Mouse (Mus musculus) spleen, adult 2 months (tissue): ENCODE measurements around the gene Maea. TPM values are rescaled to one million over a fixed set of nuclear protein-coding genes. Genes with fewer than 3 reads are reported as not detected.
"Not testable (repeated sequence)": the region's sequence is repeated elsewhere in the genome, so short reads cannot be mapped to it uniquely, and the experiment has no call there.

Source experiments
- DNase-seq, 2 experiments: peaks; one replicate each; pipeline versions ENCODE4 v3.0.0 to v3.0.0-alpha.2; 2012 to 2021; ENCODE audit warnings: low spot score in 2 of 2, low read depth in 1 of 2
- H3K27ac ChIP-seq: fragments of 200-500 bp; 2 replicates; pipeline ENCODE4 v1.5.1; 2012; ENCODE audit warnings: low read length, inconsistent platforms; ENCODE audit not compliant: insufficient read depth
- H3K27me3 ChIP-seq: fragments of 200-500 bp; 2 replicates; pipeline ENCODE4 v1.6.1; 2012; ENCODE audit warnings: mild to moderate bottlenecking, moderate library complexity, low read length, inconsistent platforms; ENCODE audit not compliant: control insufficient read depth, insufficient read depth
- H3K36me3 ChIP-seq: fragments of 200-500 bp; 2 replicates; pipeline ENCODE4 v1.6.1; 2012; ENCODE audit warnings: mild to moderate bottlenecking, low read length, inconsistent platforms; ENCODE audit not compliant: control insufficient read depth, insufficient read depth
- H3K4me1 ChIP-seq: fragments of 200-500 bp; 2 replicates; pipeline ENCODE4 v1.6.1; 2011; ENCODE audit warnings: inconsistent platforms; ENCODE audit not compliant: control insufficient read depth, insufficient read depth, insufficient read length
- H3K4me3 ChIP-seq: fragments of 200-500 bp; 2 replicates; pipeline ENCODE4 v1.5.1; 2011; ENCODE audit warnings: mild to moderate bottlenecking, inconsistent platforms; ENCODE audit not compliant: insufficient read depth, insufficient read length; ENCODE audit errors: extremely low read depth
- CTCF ChIP-seq: fragments of 200-500 bp; IDR thresholded peaks from 2 replicates; pipeline ENCODE4 v1.5.1; 2011; ENCODE audit warnings: mild to moderate bottlenecking, inconsistent platforms; ENCODE audit not compliant: insufficient read depth, insufficient read length, insufficient replicate concordance; ENCODE audit errors: extremely low read depth
- POLR2A ChIP-seq: fragments of 200-500 bp; IDR thresholded peaks from 2 replicates; pipeline ENCODE4 v1.6.1; 2011; ENCODE audit warnings: low read depth, low read length, inconsistent platforms
- WGBS: fragments of 180-500 bp; shearing (Covaris S2); methylation state at CpG from one replicate; pipeline ENCODE4 v1.1.7; 2018; 5-methylcytosine and 5-hydroxymethylcytosine counted together
- polyA plus RNA-seq: library from polyadenylated mRNA; depleted of rRNA; stranded (reverse); fragments of >200 nt; gene quantifications from 2 replicates; pipeline ENCODE4 v1.2.3, GENCODE M21; 2012

The Maea gene
- polyA plus RNA-seq, 1 experiment, result 68.2 TPM

DNA sequence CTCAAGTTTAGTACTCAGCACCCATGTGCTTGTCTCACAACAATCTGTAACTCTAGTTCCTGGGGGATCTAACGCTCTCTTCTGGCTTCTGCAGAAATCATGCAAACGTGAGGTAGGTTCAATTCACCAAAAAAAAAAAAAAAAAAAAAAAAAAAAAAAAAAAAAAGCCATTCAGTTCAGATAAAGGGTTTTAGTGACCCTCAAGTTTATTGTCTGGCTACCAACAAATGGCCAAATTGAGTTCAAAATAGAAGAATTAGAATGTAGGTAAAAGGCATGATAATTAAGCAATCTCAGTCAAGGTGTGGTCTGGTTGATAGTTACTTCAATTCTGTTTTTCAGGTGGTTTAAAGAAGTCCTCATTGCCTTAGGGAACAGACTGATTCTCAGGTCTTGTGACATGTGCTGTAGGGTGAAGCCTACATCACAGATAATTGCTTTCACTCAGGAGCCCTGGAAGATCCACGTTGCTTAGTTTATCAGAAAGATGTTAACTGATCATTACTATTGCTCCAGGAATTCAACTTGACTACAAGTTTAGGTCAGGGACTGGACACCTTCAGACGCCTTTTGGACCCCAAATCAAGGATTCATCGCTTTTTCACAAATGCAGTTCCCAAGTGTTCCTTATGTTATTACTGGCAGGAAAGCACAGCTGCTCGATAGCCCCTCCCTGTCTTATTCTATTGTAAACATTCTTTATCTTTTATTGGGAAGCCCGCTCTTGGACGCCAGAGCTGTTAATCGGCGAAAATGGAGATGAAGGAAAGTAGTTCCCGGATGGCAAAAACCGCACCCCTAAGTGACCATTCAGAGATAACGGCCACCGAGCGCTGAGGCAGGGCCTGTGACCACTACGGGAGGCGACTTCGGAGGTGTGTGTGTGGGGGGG lies 682 bp upstream of the Maea start:
- no peak for DNase-seq
- Histone ChIP-seq H3K36me3 (peaks cover 2% of the 10 kb centered on the region; the same call in 1 of the 2 replicates), H3K4me3 (peak overlapping the region; percentile 72), H3K27me3 (no peaks in the 10 kb centered on the region), H3K27ac (peak overlapping the region; percentile 78), H3K4me1 (peaks cover 14% of the 10 kb centered on the region; the same call in 1 of the 2 replicates)
- TF ChIP-seq CTCF (no peak), POLR2A (no peak)
- 27% methylated on average over 18 of the region's 18 CpGs for WGBS

DNA sequence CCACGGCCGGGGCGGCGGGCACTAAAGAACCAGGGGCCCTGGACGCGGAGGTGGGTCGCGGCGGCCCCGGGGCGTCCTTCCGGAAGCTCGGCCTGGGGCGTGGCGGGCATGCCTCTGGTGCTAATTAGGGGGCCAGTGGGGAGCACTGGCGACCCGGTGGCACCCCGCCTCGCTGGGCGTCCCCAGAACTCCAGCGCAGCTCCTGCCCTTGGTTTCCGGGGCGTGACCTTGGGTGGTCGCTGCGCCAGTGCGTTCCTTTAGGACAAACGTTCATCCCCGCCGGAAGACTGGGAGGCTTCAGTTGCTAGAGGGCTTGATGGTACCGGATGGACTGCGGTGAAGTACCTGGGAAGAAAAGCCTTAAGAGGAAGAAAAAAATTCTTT lies 660 bp downstream of the Maea start:
- Histone ChIP-seq H3K27ac (0 out of 2 replicates have a peak overlapping the region, but pooled peaks have one; percentile 11), H3K27me3 (no peaks in the 10 kb centered on the region), H3K36me3 (peaks cover 2% of the 10 kb centered on the region; the same call in 1 of the 2 replicates), H3K4me1 (peaks cover 14% of the 10 kb centered on the region; the same call in 1 of the 2 replicates), H3K4me3 (peak overlapping the region; percentile 95)
- under 1% methylated on average over 22 of the region's 31 CpGs for WGBS
- peak in 1 of 2 experiments; percentile 18 for DNase-seq
- TF ChIP-seq CTCF (no peak), POLR2A (no peak)

DNA sequence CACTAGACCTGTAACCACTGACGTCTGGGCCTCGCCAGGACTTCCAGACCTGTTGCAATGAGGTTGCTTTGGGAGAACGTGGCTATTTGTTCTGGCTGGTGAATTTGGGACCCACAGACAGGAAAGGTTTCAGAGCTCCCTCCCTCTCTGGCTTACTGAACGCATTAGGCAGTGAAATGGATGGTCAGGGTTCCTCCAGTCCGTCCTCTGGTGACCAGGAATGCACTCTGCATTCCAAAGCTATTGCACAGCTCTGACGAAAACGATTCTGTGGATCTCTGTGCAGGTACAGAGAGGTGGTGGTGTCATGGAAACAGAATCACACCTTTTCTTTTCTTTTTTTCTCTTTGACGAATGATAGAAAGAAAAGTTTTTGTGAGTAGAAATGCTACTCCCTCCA lies 1.9 kb downstream of the Maea start:
- WGBS, result 86% methylated on average over 8 of the region's 8 CpGs
- H3K27me3 ChIP-seq, result no peaks in the 10 kb centered on the region
- peaks cover 14% of the 10 kb centered on the region; the same call in 1 of the 2 replicates for H3K4me1 ChIP-seq
- peaks cover 2% of the 10 kb centered on the region; the same call in 1 of the 2 replicates for H3K36me3 ChIP-seq
- H3K27ac ChIP-seq, result no peak overlapping the region
- H3K4me3 ChIP-seq, result no peak overlapping the region
- no peak for TF ChIP-seq POLR2A
- no peak for TF ChIP-seq CTCF
- no peak for DNase-seq

DNA sequence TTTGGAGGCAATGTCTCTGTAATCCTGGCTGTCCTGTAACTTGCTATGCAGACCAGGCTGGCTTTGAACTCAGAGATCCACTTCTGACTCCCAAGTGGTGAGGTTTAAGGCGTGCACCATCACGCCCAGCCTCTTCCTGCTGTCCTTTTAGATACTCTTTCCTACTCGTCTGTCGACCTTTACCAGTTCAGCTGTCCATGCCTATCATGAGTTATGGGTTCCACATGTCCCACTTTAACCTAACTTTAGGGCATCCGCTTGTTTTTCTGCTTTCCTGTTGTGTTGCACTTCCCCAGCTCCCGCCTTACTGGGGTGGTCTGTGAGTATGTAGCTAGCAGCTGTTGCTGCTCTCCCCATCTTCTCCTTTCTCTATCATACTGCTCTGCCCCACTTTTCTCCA lies 5.9 kb downstream of the Maea start:
- Histone ChIP-seq H3K27ac (no peak overlapping the region), H3K4me1 (peaks cover 9% of the 10 kb centered on the region; the same call in 1 of the 2 replicates), H3K4me3 (no peak overlapping the region), H3K36me3 (peaks cover 2% of the 10 kb centered on the region; the same call in 1 of the 2 replicates), H3K27me3 (no peaks in the 10 kb centered on the region)
- 81% methylated on average over 6 of the region's 6 CpGs for WGBS
- no peak for DNase-seq
- TF ChIP-seq POLR2A (no peak), CTCF (no peak)

- not testable (repeated sequence) for H3K4me3 ChIP-seq, H3K27me3 ChIP-seq, DNase-seq, H3K4me1 ChIP-seq, H3K27ac ChIP-seq, H3K36me3 ChIP-seq
- 82% methylated on average over 3 of the region's 3 CpGs for WGBS
Observed at GRCm38 (mm10) chr5:33342248-33342647, 6.9 kb downstream of the Maea start.

- H3K27me3 ChIP-seq, result no peaks in the 10 kb centered on the region
- TF ChIP-seq POLR2A (no peak), CTCF (no peak)
- H3K4me3 ChIP-seq, result no peak overlapping the region
- no peak for DNase-seq
- no peak overlapping the region for H3K27ac ChIP-seq
- peaks cover 2% of the 10 kb centered on the region; the same call in 1 of the 2 replicates for H3K36me3 ChIP-seq
- H3K4me1 ChIP-seq, result peaks cover 2% of the 10 kb centered on the region; the same call in 1 of the 2 replicates
Observed at GRCm38 (mm10) chr5:33342821-33343220, 7.5 kb downstream of the Maea start.

- Histone ChIP-seq H3K27ac (no peak overlapping the region), H3K4me3 (no peak overlapping the region), H3K4me1 (peaks cover 2% of the 10 kb centered on the region; the same call in 1 of the 2 replicates), H3K27me3 (no peaks in the 10 kb centered on the region), H3K36me3 (no peaks in the 10 kb centered on the region; the same call in 1 of the 2 replicates)
- DNase-seq, result no peak
- TF ChIP-seq POLR2A (no peak), CTCF (no peak)
Observed at GRCm38 (mm10) chr5:33343571-33343970, 8.3 kb downstream of the Maea start.
